Mouse (Mus musculus): ENCODE measurements at regions not wholly inside any gene's neighbourhood (a gene's known extent, or its start where the extent isn't known, plus 50 kb on each side); places are given as distances from the start of the nearest gene placed in this dataset.
A peak's percentile ranks its signal among the peaks of the same experiment; 100 is the strongest.
"Not testable (repeated sequence)": the region's sequence is repeated elsewhere in the genome, so short reads cannot be mapped to it uniquely, and the experiment has no call there.

DNA sequence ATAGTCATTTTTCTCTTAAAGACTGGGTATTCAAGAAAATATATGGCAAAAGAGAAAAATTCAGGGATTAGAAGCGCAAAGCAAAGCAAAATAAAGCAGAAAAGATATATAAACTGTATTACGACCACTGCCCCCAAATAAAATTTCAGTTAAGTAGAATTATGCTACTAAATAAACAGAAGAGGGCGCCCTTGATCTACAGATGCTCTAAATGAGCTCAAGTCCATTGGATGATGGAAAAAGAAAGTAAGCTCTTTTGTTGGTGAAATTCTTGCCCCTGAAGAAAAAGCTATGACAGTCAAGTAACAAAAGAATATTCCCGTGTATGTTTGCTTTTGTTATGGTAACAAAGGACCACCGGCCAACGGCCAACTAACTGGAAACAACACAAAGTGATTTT is 165.5 kb upstream of the Stk26 start:
- peak; percentile 64 for DNase-seq (ENCODE audit: low read depth)

GRCm38 (mm10) chrX:50657835-50658565 is 182.8 kb upstream of the Stk26 start:
- DNase-seq (ENCODE audit: low read depth): peak; percentile 75

- DNase-seq (ENCODE audit: low read depth): no peak
Measured at GRCm38 (mm10) chrX:50657180-50657834, 183.5 kb upstream of the Stk26 start.

GRCm38 (mm10) chrX:50655380-50655779 is 185.5 kb upstream of the Stk26 start:
- DNase-seq (ENCODE audit: low read depth): not testable (repeated sequence)

DNA sequence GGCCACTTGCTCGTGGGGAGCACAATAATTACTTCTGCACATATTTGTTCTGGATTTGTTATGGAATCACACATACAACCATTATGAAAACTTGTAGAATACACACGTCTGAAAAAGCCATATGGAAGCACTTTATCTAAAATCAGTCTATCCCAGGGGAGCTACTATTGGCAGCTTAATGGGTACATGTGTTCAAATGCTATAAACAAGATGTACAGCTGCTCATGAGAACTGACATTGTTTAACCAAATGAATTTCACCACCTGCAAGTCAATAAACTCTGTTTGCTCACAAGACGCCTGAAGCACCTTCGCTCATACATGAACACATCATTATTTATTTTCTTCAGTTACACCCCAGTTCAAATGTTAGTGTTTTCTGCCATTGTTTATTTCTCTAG is 199.5 kb upstream of the Stk26 start:
- DNase-seq (ENCODE audit: low read depth): peak; percentile 58

DNA sequence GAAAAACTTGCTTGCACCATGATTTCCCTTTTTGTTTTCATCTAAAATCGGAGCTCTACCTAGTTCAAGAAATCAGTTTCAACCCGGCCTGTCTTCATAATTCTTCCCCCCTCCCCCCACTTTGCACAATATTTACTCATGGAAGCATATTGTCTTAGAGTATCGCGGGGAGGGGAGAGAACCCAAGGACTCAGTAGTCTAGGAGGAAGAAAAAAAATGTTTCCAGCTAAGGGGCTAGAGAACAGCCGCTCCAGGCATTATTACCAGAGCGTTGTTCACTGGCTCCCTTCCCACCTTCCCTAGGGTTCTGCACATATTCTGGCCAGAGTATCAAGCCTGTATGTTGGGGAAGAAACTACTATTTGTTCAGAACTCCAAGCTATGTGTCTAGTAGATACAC is 205.2 kb upstream of the Stk26 start:
- no peak for DNase-seq (ENCODE audit: low read depth)

- DNase-seq (ENCODE audit: low read depth): peak; percentile 88
Measured at GRCm38 (mm10) chrX:50634842-50635615, 205.8 kb upstream of the Stk26 start.

GRCm38 (mm10) chrX:50632536-50632935 is 204.2 kb upstream of the Olfr1324 start:
- DNase-seq (ENCODE audit: low read depth): no peak

DNA sequence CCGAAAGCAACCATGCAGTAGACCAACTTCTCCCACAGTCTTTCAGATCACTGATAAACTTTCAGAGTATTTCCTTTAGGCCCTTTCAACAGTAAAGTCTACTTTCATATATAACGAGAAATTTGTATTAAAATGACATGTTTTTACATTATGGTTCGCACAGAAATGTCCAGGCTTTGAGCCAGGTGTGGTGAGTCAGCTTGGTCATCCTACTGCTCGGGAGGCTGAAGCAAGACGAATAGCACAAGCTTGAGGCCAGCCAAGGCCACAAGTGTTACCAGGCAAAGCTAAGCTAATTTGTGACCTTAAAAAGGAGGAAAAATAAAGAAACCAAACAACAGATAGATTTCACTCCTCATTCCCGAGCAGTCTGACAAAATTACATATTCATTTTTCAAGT is 197.0 kb upstream of the Olfr1324 start:
- DNase-seq (ENCODE audit: low read depth): peak; percentile 34

DNA sequence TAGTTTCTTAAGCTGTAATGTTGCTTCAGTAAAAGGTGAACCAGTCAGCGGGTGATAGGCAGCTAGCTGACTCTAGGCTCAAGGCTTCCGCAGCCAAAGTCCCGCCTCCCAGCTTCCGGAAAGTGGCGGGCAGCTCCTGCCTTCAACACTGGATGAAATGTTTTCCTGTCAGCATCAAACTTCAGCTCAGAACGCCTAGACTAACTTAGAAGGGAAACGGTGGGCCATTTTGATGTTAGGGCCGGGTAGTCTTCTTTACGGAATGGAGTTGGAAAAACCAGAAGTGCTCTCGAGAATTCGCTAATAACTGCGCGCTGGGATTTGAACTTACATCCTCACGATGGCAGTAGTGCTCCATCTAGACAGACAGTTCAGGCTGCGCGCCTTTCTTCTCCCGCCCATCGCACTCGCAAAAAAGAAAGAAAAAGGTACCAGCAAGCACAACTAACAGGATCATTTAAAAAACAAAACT is 194.7 kb upstream of the Olfr1324 start:
- no peak for DNase-seq (ENCODE audit: low read depth)

- DNase-seq (ENCODE audit: low read depth): no peak
Measured at GRCm38 (mm10) chrX:50620909-50621308, 192.6 kb upstream of the Olfr1324 start.

DNA sequence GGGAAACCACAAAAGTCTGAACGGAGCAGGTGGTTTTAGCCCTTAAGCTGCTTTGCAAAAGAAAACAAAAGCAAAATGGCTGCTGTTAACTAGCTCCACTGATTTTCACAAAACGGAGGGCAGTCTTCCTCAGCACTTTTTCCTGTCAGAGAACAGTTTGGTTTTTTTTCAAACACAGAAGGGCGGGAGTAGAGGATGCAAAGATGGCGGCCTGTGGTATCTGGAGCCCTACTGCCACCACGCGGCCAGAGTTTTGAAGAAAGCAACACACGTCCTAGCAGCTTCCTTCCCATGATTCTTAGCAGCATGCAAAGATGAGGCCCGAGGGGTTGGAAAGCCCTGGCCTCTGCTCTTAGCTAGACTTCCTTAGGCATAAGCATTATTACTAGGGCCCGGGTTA is 191.6 kb upstream of the Olfr1324 start:
- no peak for DNase-seq (ENCODE audit: low read depth)

DNA sequence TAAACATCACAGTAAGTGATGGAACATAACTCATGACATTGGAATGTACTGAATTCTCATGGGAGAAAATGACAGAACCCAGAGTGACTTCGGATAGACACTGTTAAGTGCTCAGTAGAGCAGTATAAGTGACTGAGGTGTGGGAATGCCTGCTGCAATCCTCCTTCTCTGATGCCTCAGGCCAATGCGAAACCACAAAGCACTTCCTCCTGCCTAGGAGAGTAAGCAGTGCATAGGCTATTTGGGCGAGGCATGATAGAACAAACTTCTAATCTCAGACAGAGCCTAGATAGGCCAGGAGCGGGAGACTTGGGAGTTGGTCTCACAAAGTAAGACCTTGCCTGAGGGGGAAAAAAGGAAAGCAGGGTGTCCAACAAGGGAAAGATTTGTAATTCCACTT is 190.6 kb upstream of the Olfr1324 start:
- DNase-seq (ENCODE audit: low read depth): no peak

DNA sequence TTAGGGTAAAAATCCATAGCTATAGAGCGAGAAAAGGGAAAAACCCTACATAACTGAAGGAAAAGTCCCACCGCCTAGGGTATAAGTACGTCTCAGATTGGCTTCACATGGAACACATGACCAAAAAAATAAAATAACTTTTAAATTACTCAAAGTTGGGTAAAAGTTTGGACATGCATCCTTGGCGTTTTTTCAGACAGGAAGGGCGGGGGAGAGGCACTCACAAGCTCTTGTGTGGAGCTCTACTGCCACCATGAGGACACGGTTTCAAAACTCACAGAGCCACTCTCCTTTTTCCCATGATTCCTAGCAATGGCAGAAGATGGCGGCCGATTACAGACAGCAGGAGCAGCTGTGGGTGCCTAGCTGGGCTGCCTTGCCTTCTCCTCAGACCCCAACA is 188.6 kb upstream of the Olfr1324 start:
- DNase-seq (ENCODE audit: low read depth): not testable (repeated sequence)

DNA sequence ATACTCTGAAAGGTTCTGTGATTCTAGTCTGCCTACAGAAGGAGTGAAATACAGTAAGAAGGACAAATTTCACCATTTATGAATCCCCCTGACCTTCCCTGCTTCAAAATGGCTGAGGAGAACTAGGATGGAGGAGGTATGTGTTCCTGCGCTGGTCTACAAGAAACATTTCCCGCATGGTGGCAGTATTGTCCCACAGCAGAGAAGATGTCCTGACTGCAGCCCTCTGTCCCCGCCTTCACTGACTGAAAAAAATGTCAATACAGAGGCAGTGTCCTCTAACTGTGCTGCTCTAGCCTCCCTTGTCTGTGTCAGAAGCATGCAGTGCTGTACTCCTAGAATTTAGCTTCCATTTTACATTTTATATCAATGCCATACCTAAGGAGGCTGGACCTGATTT is 186.6 kb upstream of the Olfr1324 start:
- not testable (repeated sequence) for DNase-seq (ENCODE audit: low read depth)

- not testable (repeated sequence) for DNase-seq (ENCODE audit: low read depth)
Measured at GRCm38 (mm10) chrX:50614367-50614766, 186.1 kb upstream of the Olfr1324 start.

- DNase-seq (ENCODE audit: low read depth): no peak
Measured at GRCm38 (mm10) chrX:50611765-50612591, 183.7 kb upstream of the Olfr1324 start.

- DNase-seq (ENCODE audit: low read depth): not testable (repeated sequence)
Measured at GRCm38 (mm10) chrX:50608141-50608540, 179.8 kb upstream of the Olfr1324 start.

GRCm38 (mm10) chrX:50607636-50608035 is 179.3 kb upstream of the Olfr1324 start:
- no peak for DNase-seq (ENCODE audit: low read depth)

DNA sequence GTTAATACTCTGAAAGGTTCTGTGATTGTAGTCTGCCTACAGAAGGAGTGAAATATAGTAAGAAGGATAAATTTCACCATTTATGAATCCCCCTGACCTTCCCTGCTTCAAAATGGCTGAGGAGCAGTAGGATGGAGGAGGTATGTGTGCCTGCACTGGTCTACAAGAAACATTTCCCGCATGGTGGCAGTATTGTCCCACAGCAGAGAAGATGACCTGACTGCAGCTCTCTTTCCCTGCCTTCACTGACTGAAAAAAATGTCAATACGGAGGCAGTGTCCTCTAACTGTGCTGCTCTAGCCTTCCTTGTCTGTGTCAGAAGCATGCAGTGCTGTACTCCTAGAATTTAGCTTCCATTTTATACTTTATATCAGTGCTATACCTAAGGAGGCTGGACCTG is 177.2 kb upstream of the Olfr1324 start:
- DNase-seq (ENCODE audit: low read depth): not testable (repeated sequence)

DNA sequence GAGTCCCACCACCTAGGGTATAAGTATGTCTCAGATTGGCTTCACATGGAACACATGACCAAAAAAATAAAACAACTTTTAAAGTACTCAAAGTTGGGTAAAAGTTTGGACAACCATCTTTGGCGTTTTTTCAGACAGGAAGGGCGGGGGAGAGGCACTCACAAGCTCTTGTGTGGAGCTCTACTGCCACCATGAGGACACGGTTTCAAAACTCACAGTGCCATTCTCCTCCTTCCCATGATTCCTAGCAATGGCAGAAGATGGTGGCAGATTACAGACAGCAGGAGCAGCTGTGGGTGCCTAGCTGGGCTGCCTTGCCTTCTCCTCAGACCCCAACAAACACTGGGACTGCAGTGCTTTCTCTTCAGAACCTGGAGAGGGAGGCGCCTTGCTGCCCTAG is 176.7 kb upstream of the Olfr1324 start:
- DNase-seq (ENCODE audit: low read depth): not testable (repeated sequence)

GRCm38 (mm10) chrX:50602881-50603280 is 174.6 kb upstream of the Olfr1324 start:
- DNase-seq (ENCODE audit: low read depth): not testable (repeated sequence)
